Mouse (Mus musculus): Measurements from ENCODE around the gene Clrn2. TPM values are rescaled to one million over a fixed set of nuclear protein-coding genes. Genes with fewer than 3 reads are reported as not detected.
A peak's percentile ranks its signal among the peaks of the same experiment; 100 is the strongest.

Clrn2 gene
- polyA plus RNA-seq (2014; fragmentation: Nextera tagmentation; extraction: Ambion mirVana), result not detected in 2 replicates

GRCm38 (mm10) chr5:45453451-45453850, at the start of gene Clrn2:
Gene Clrn2, plus strand, starts transcription at chr5:45453751.
- ATAC-seq (ENCODE audit: insufficient read depth) (no peak), DNase-seq (no peak)
- H3K27ac ChIP-seq (ENCODE audit: low read depth), result no peak within 1 kb of the TSS
- no peaks in the 10 kb centered on the region for H3K9me3 ChIP-seq (ENCODE audit: low read depth, low read length)
- no peaks in the 10 kb centered on the region for H3K27me3 ChIP-seq (ENCODE audit: insufficient read depth, low read length)
- 64% methylated on average over 6 of the region's 6 CpGs for WGBS
- no peak for TF ChIP-seq CTCF (IDR thresholded peaks at IDR 0.05; ENCODE audit: low read depth)
- H3K36me3 ChIP-seq (ENCODE audit: insufficient read depth), result no peaks in the 10 kb centered on the region
- no peak within 1 kb of the TSS for H3K4me2 ChIP-seq
- H3K9ac ChIP-seq, result no peak within 1 kb of the TSS
- H3K4me3 ChIP-seq (ENCODE audit: low read depth, low read length), result no peak within 1 kb of the TSS
- H3K4me1 ChIP-seq (ENCODE audit: insufficient read depth), result peaks cover 5% of the 10 kb centered on the region; the same call in 1 of the 2 replicates

- no peak for ATAC-seq (ENCODE audit: insufficient read depth)
- no peak for TF ChIP-seq CTCF (IDR thresholded peaks at IDR 0.05; ENCODE audit: low read depth)
- Histone ChIP-seq H3K4me3 (ENCODE audit: low read depth, low read length) (no peak overlapping the region), H3K9me3 (ENCODE audit: low read depth, low read length) (no peaks in the 10 kb centered on the region), H3K36me3 (ENCODE audit: insufficient read depth) (no peaks in the 10 kb centered on the region), H3K9ac (no peak overlapping the region), H3K4me1 (ENCODE audit: insufficient read depth) (no peaks in the 10 kb centered on the region), H3K4me2 (no peak overlapping the region), H3K27ac (ENCODE audit: low read depth) (no peak overlapping the region), H3K27me3 (ENCODE audit: insufficient read depth, low read length) (no peaks in the 10 kb centered on the region)
- no peak for DNase-seq
- WGBS, result 70% methylated on average over 2 of the region's 2 CpGs
Measured at GRCm38 (mm10) chr5:45406129-45406528, 47.4 kb upstream of the Clrn2 start.

- no peak overlapping the region for H3K4me2 ChIP-seq
- no peak overlapping the region for H3K9ac ChIP-seq
- 74% methylated on average over 3 of the region's 3 CpGs for WGBS
- no peak overlapping the region for H3K4me3 ChIP-seq (ENCODE audit: low read depth, low read length)
- TF ChIP-seq CTCF (IDR thresholded peaks at IDR 0.05; ENCODE audit: low read depth), result no peak
- no peaks in the 10 kb centered on the region for H3K36me3 ChIP-seq (ENCODE audit: insufficient read depth)
- DNase-seq, result no peak
- H3K27me3 ChIP-seq (ENCODE audit: insufficient read depth, low read length), result no peaks in the 10 kb centered on the region
- ATAC-seq (ENCODE audit: insufficient read depth), result no peak
- no peaks in the 10 kb centered on the region for H3K9me3 ChIP-seq (ENCODE audit: low read depth, low read length)
- no peaks in the 10 kb centered on the region for H3K4me1 ChIP-seq (ENCODE audit: insufficient read depth)
- no peak overlapping the region for H3K27ac ChIP-seq (ENCODE audit: low read depth)
Measured at GRCm38 (mm10) chr5:45416478-45416877, 37.1 kb upstream of the Clrn2 start.

GRCm38 (mm10) chr5:45417859-45418443, 35.6 kb upstream of the Clrn2 start:
- no peaks in the 10 kb centered on the region for H3K9me3 ChIP-seq (ENCODE audit: low read depth, low read length)
- 59% methylated on average over 3 of the region's 3 CpGs for WGBS
- no peak for DNase-seq
- ATAC-seq (ENCODE audit: insufficient read depth), result no peak
- H3K9ac ChIP-seq, result no peak overlapping the region
- H3K27me3 ChIP-seq (ENCODE audit: insufficient read depth, low read length), result no peaks in the 10 kb centered on the region
- no peaks in the 10 kb centered on the region for H3K36me3 ChIP-seq (ENCODE audit: insufficient read depth)
- no peak overlapping the region for H3K27ac ChIP-seq (ENCODE audit: low read depth)
- no peak overlapping the region for H3K4me3 ChIP-seq (ENCODE audit: low read depth, low read length)
- no peak overlapping the region for H3K4me2 ChIP-seq
- no peak for TF ChIP-seq CTCF (IDR thresholded peaks at IDR 0.05; ENCODE audit: low read depth)
- H3K4me1 ChIP-seq (ENCODE audit: insufficient read depth), result no peaks in the 10 kb centered on the region

- WGBS, result 69% methylated on average over 10 of the region's 10 CpGs
- DNase-seq, result peak; percentile 31
- H3K36me3 ChIP-seq (ENCODE audit: insufficient read depth), result no peaks in the 10 kb centered on the region
- H3K27ac ChIP-seq (ENCODE audit: low read depth), result no peak overlapping the region
- no peaks in the 10 kb centered on the region for H3K27me3 ChIP-seq (ENCODE audit: insufficient read depth, low read length)
- no peak for ATAC-seq (ENCODE audit: insufficient read depth)
- no peak overlapping the region for H3K9ac ChIP-seq
- no peaks in the 10 kb centered on the region for H3K9me3 ChIP-seq (ENCODE audit: low read depth, low read length)
- no peak overlapping the region for H3K4me2 ChIP-seq
- H3K4me1 ChIP-seq (ENCODE audit: insufficient read depth), result no peaks in the 10 kb centered on the region
- H3K4me3 ChIP-seq (ENCODE audit: low read depth, low read length), result no peak overlapping the region
- peak; percentile 66 for TF ChIP-seq CTCF (IDR thresholded peaks at IDR 0.05; ENCODE audit: low read depth)
Measured at GRCm38 (mm10) chr5:45419841-45420638, 33.5 kb upstream of the Clrn2 start.

GRCm38 (mm10) chr5:45421881-45422844, 31.4 kb upstream of the Clrn2 start:
- Histone ChIP-seq H3K4me3 (ENCODE audit: low read depth, low read length) (no peak overlapping the region), H3K4me1 (ENCODE audit: insufficient read depth) (no peaks in the 10 kb centered on the region), H3K36me3 (ENCODE audit: insufficient read depth) (no peaks in the 10 kb centered on the region), H3K9me3 (ENCODE audit: low read depth, low read length) (no peaks in the 10 kb centered on the region), H3K4me2 (no peak overlapping the region), H3K27me3 (ENCODE audit: insufficient read depth, low read length) (no peaks in the 10 kb centered on the region), H3K27ac (ENCODE audit: low read depth) (no peak overlapping the region), H3K9ac (no peak overlapping the region)
- DNase-seq (peak; percentile 23), ATAC-seq (ENCODE audit: insufficient read depth) (0 out of 2 replicates have a peak, but pooled peaks have one; percentile 48)
- no peak for TF ChIP-seq CTCF (IDR thresholded peaks at IDR 0.05; ENCODE audit: low read depth)
- WGBS, result 34% methylated on average over 12 of the region's 12 CpGs

All from lung, embryonic 14.5 days (tissue).